Mouse (Mus musculus): Measurements from ENCODE around the gene Ott. TPM values are rescaled to one million over a fixed set of nuclear protein-coding genes. Genes with fewer than 3 reads are reported as not detected.
"Not testable (repeated sequence)": the region's sequence is repeated elsewhere in the genome, so short reads cannot be mapped to it uniquely, and the experiment has no call there.

The Ott gene
- total RNA-seq (2015) (not detected in 2 replicates), total RNA-seq (2017) (not detected in 2 replicates)

DNA sequence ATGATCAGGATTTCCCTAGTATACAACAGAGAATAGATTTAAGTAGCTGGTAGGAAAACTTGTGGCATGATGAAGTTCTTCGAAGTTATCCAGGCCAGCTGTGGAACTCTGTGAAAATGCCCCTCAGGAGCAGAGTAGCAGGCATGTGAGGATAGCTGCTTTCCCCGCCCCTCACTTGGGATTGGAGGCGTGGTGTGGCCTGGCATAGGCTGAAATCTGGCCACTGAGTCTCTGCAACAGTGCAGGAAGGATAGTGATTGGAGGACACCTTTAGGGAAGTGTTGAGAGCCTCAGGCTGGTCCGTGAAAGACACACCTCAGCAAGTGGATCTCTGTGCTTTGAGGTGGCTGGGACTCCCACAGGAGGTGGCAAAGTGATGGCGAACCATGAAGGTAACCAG, at the start of gene Ott:
Gene Ott (plus strand): TSS at position 301 of the 400 bp plus-strand sequence.
- ATAC-seq (replicated peaks; ENCODE audit: poor library complexity): not testable (repeated sequence)

Other genes starting within 250 kb of the Ott start
- not detected in 2 replicates for gene Luzp4, start 216.6 kb upstream of the Ott start, total RNA-seq (2015)
- gene Luzp4, start 216.6 kb upstream of the Ott start, total RNA-seq (2017): not detected in 2 replicates
- gene Gm15093, start 198.1 kb downstream of the Ott start, total RNA-seq (2015): not detected in 2 replicates
- not detected in 2 replicates for gene Gm15093, start 198.1 kb downstream of the Ott start, total RNA-seq (2017)